Mouse (Mus musculus): ENCODE measurements around the gene Stk40.

DNA sequence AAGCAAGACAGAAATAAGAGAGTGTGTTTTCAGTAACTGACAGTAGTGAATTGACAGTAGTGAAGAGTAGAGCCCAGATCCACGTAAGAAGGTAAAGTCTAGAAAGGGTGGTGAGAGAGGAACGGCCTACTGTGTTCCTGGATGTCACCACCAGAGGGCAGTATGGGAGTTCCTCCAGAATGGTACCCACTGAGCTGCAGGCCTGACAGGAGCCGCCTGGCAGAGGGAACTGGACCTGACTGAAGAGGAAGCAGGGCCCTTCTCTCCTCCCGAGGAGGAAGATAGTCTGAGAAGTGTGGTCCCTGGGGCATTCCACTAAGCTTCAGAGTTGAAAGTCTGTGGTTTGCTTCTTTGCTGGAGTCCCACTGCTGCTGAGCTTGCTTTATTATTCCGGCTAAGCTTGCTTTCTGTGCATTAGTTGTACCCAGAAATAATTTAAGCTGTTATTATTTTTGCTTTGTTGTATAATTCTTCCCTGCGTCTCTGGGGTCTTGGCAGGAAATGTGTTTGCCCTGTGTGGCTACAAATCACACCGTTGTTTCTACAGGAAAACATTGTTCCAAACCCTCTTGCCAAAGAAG, 17.7 kb upstream of the Stk40 start:
- TF ChIP-seq CTCF (IDR thresholded peaks at IDR 0.05; ENCODE audit: insufficient read depth, low read depth, low read length) (peak; percentile 60), POLR2A (IDR thresholded peaks at IDR 0.05; ENCODE audit: insufficient read depth, low read depth, low read length) (no peak)

Measured in olfactory bulb, adult 2 months (tissue).